Mouse (Mus musculus) bone marrow macrophage, adult 2 months (primary cell): Measurements from ENCODE around the gene Txndc2. TPM values are rescaled to one million over a fixed set of nuclear protein-coding genes. Genes with fewer than 3 reads are reported as not detected.

Source experiments
- H3K27ac ChIP-seq: 2 replicates; pipeline ENCODE4 v1.5.1; 2012; ENCODE audit warnings: low read depth, low read length; ENCODE audit not compliant: insufficient read depth
- H3K4me1 ChIP-seq: 2 replicates; pipeline ENCODE4 v1.6.1; 2012; ENCODE audit warnings: low read length; ENCODE audit not compliant: control insufficient read depth, insufficient read depth
- H3K4me3 ChIP-seq: 2 replicates; pipeline ENCODE4 v1.5.1; 2012; ENCODE audit warnings: mild to moderate bottlenecking, low read length, moderate library complexity; ENCODE audit not compliant: insufficient read depth
- CTCF ChIP-seq: IDR thresholded peaks from 2 replicates; pipeline ENCODE4 v1.5.1; 2012; ENCODE audit warnings: low read depth, mild to moderate bottlenecking, low read length, moderate library complexity
- POLR2A ChIP-seq: IDR thresholded peaks from 2 replicates; pipeline ENCODE4 v1.6.1; 2012; ENCODE audit warnings: mild to moderate bottlenecking, low read depth, low read length, borderline replicate concordance
- polyA plus RNA-seq: library from polyadenylated mRNA; stranded (reverse); fragments of >200 nt; gene quantifications from 2 replicates; pipeline ENCODE4 v1.2.4, GENCODE M21; 2012; ENCODE audit not compliant: missing spikeins, insufficient read depth, insufficient read length

Gene Txndc2
- polyA plus RNA-seq, result not detected in 2 replicates

GRCm38 (mm10) chr17:65641734-65642218, at the start of gene Txndc2:
Txndc2 (minus strand) TSS chr17:65642168.
- Histone ChIP-seq H3K4me1 (peaks cover 39% of the 10 kb centered on the region), H3K4me3 (no peak within 1 kb of the TSS), H3K27ac (no peak within 1 kb of the TSS)
- no peak for TF ChIP-seq CTCF
- no peak for TF ChIP-seq POLR2A

GRCm38 (mm10) chr17:65683731-65684130, 41.8 kb upstream of the Txndc2 start:
- Histone ChIP-seq H3K4me1 (peaks cover 20% of the 10 kb centered on the region), H3K4me3 (no peak overlapping the region), H3K27ac (no peak overlapping the region)
- TF ChIP-seq POLR2A (no peak), CTCF (no peak)

DNA sequence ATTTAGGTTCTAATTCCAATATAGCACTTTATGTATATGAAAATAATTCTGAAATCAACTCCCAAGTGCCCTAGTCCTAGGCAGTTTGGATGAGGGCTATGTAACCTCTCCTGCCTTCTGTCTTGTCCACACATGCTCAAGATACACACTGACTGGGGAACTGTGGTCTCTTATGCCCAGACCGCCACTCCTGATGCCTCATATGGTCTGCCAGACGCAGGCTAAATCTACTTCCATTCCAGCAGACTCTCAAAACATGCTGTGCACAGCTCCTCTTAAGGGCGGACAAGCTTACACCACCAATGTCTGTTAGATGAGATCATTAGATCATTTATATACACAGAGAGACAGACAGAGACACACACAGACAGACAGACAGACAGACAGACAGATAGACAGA, 41.3 kb upstream of the Txndc2 start:
- no peak for TF ChIP-seq POLR2A
- TF ChIP-seq CTCF, result no peak
- peaks cover 20% of the 10 kb centered on the region for H3K4me1 ChIP-seq
- no peak overlapping the region for H3K27ac ChIP-seq
- no peak overlapping the region for H3K4me3 ChIP-seq

DNA sequence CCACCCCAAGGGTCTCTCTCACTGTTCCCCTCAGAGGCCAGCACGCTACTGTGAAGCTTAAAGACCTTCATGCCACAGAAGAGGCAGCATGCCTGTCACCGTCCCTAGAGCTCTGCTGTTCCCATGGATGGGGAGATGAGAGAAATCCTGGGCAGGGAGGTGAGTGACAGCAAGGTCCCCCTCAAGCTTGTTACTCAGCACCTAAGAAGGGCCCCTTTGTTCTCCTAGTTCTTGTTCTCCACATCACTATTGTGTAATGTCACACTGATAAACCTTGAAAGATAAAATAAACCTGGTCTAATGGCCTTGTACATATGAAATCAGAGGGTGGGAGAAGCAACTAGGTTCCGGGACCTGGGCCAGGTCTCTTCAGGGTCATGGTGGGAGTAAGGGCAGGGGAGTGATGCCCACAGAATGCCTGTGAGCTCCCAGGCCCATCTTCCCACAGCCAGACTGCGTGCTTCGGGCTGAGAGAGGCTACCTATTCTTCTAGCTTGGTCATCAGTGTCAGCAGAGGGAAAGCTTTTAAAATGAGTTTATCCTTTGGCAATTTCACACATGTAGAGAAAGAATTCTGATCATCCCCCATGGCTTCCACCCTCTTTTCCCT, 40.2 kb upstream of the Txndc2 start:
- H3K27ac ChIP-seq, result no peak overlapping the region
- no peak overlapping the region for H3K4me3 ChIP-seq
- TF ChIP-seq CTCF (no peak), POLR2A (no peak)
- peaks cover 20% of the 10 kb centered on the region for H3K4me1 ChIP-seq

GRCm38 (mm10) chr17:65681516-65681915, 39.5 kb upstream of the Txndc2 start:
- Histone ChIP-seq H3K4me3 (no peak overlapping the region), H3K27ac (no peak overlapping the region)
- TF ChIP-seq POLR2A (no peak), CTCF (no peak)

DNA sequence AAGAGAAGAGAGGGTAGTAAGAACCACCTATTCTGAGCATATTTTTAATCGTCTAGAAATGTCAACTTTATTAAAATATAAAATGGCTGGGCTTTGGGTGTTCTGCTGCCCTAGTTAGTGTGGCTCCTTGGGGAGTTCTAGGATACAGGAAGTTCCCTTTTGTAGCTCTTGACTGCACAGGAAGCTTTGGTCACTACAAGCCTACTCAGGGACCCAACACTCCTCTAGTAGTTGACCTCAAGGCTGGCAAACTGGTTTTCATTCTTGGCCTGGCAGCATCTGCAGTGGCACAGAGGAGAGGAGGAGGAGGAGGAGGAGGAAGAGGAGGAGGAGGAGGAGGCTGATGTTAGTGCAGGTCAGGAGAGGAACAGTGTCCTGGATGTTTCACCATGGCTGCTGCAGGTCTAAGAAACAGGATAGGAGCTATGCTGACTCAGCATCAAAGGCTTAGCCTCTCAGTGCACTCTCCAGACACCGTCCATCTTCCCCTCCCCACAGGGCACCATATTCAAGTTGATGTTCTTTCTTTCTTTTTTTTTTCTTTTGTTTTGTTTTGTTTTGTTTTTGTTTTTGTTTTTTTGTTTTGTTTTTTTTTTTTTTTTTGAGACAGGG, 38.9 kb upstream of the Txndc2 start:
- no peak overlapping the region for H3K27ac ChIP-seq
- peaks cover 20% of the 10 kb centered on the region for H3K4me1 ChIP-seq
- TF ChIP-seq CTCF (no peak), POLR2A (no peak)
- H3K4me3 ChIP-seq, result no peak overlapping the region

More at GRCm38 (mm10) chr17:65681516-65681915, 39.5 kb upstream of the Txndc2 start:
- H3K4me1 ChIP-seq, result peaks cover 20% of the 10 kb centered on the region

DNA sequence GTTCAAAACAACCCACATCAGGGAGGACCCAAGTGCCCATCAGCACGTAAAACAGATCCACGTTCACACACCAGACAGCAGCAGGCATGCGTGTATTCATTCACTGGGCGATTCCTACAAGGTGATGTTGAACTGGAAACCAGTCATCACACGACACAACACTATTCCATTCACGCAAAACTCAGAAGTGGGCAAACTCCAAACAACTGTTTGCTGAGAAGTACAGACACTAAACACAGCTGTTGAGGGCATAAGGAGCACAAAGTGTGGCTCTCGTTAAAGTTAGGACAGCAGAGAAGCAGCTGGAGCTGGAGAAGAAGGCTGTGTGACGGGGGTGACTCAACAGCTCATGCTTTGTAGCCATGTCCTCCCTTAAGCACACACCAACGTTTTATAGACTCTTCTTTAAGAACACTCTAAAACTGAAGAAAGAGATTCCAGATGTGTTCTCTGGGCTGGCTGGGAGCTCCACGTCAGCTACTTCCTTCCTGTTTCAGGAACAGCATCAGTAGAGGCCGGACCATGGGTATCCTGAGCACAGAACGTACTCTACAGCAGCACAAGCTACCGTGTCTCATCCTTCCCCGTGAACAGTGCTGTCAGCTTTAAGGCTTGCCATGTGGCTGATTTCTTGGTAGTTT, 38.0 kb upstream of the Txndc2 start:
- H3K4me3 ChIP-seq, result no peak overlapping the region
- no peak for TF ChIP-seq CTCF
- TF ChIP-seq POLR2A, result no peak
- peaks cover 27% of the 10 kb centered on the region for H3K4me1 ChIP-seq
- H3K27ac ChIP-seq, result no peak overlapping the region

- Histone ChIP-seq H3K4me1 (peaks cover 38% of the 10 kb centered on the region), H3K27ac (no peak overlapping the region), H3K4me3 (no peak overlapping the region)
- TF ChIP-seq POLR2A (no peak), CTCF (no peak)
Measured at GRCm38 (mm10) chr17:65677742-65678141, 35.8 kb upstream of the Txndc2 start.

DNA sequence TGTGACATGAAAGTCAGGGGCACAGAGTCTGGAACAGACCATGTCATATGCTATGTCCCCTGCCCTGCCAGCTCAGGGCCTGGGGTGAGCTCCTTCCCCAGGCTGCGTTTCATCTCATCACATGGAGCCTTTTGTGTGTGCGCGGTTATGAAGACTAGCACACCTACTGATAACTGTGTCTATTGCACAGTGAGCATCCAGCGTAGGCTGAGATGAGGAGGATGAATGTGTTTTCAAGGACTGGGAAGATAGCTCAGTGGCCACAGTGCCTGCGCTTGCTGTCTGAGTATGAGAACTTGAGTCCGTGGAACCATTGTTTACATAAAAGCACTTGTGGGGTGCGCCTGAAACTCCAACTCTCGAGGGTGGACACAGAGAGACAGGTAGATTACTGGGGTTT, 34.6 kb upstream of the Txndc2 start:
- Histone ChIP-seq H3K27ac (no peak overlapping the region), H3K4me1 (peaks cover 33% of the 10 kb centered on the region), H3K4me3 (no peak overlapping the region)
- TF ChIP-seq POLR2A (no peak), CTCF (no peak)

- no peak overlapping the region for H3K27ac ChIP-seq
Measured at GRCm38 (mm10) chr17:65675985-65676384, 34.0 kb upstream of the Txndc2 start.

More at GRCm38 (mm10) chr17:65675985-65676384, 34.0 kb upstream of the Txndc2 start:
- H3K4me1 ChIP-seq, result peaks cover 31% of the 10 kb centered on the region
- no peak for TF ChIP-seq CTCF
- H3K4me3 ChIP-seq, result no peak overlapping the region
